Mouse (Mus musculus): ENCODE data around the gene Ighmbp2. TPM values are rescaled to one million over a fixed set of nuclear protein-coding genes. Genes with fewer than 3 reads are reported as not detected.
A peak's percentile ranks its signal among the peaks of the same experiment; 100 is the strongest.

The Ighmbp2 gene
- polyA plus RNA-seq, 1 experiment from 2014 or later = 1.8 TPM

DNA sequence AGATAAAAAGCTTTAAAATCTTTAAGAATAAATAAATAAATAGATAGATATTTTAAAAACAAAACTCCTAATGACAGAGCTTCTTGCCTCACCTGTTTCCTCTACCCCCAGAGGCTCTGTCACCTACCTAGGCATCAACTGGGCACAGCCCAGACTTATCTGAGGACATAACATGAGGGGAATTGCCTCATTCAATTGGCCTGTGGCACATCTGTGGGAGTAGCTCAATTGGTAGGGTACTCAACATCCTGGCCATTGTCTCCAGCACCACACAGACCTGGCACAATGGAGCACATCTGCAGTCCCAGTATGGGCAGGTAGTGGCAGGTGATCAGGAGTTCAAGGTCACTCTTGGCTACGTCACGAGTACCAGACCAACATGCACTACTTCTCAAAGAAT lies 36.5 kb upstream of the Ighmbp2 start:
- H3K4me1 ChIP-seq (ENCODE audit: insufficient read depth) = peaks cover 34% of the 10 kb centered on the region
- no peak overlapping the region for H3K4me2 ChIP-seq (ENCODE audit: low read depth, low read length)
- no peak overlapping the region for H3K4me3 ChIP-seq (ENCODE audit: low read depth, low read length)
- 60% methylated on average over 2 of the region's 2 CpGs for WGBS (ENCODE audit: insufficient replicate concordance)
- peak overlapping the region; percentile 90 for H3K27ac ChIP-seq (ENCODE audit: low read depth)
- no peak overlapping the region for H3K9ac ChIP-seq (replicated peaks)
- TF ChIP-seq EP300 (IDR thresholded peaks at IDR 0.05; ENCODE audit: low read depth) = no peak
- TF ChIP-seq CTCF (IDR thresholded peaks at IDR 0.05; ENCODE audit: low read depth) = no peak
- ATAC-seq (no peak), DNase-seq (no peak)
- no peaks in the 10 kb centered on the region for H3K9me3 ChIP-seq (ENCODE audit: low read length)
- no peaks in the 10 kb centered on the region for H3K27me3 ChIP-seq (ENCODE audit: insufficient read depth, low read length)
- H3K36me3 ChIP-seq (replicated peaks; ENCODE audit: insufficient read depth, low read length) = no peaks in the 10 kb centered on the region

GRCm38 (mm10) chr19:3307175-3307949 lies 24.5 kb upstream of the Ighmbp2 start:
- TF ChIP-seq CTCF (IDR thresholded peaks at IDR 0.05; ENCODE audit: low read depth) = no peak
- TF ChIP-seq EP300 (IDR thresholded peaks at IDR 0.05; ENCODE audit: low read depth) = no peak
- Histone ChIP-seq H3K9me3 (ENCODE audit: low read length) (no peaks in the 10 kb centered on the region), H3K9ac (replicated peaks) (no peak overlapping the region), H3K4me3 (ENCODE audit: low read depth, low read length) (no peak overlapping the region), H3K27ac (ENCODE audit: low read depth) (no peak overlapping the region), H3K36me3 (replicated peaks; ENCODE audit: insufficient read depth, low read length) (no peaks in the 10 kb centered on the region), H3K4me2 (ENCODE audit: low read depth, low read length) (no peak overlapping the region), H3K27me3 (ENCODE audit: insufficient read depth, low read length) (no peaks in the 10 kb centered on the region), H3K4me1 (ENCODE audit: insufficient read depth) (no peaks in the 10 kb centered on the region)
- no peak for DNase-seq
- WGBS (ENCODE audit: insufficient replicate concordance) = 64% methylated on average over 16 of the region's 16 CpGs
- no peak for ATAC-seq

GRCm38 (mm10) chr19:3304017-3304416 lies 21.2 kb upstream of the Ighmbp2 start:
- ATAC-seq (no peak), DNase-seq (no peak)
- Histone ChIP-seq H3K36me3 (replicated peaks; ENCODE audit: insufficient read depth, low read length) (no peaks in the 10 kb centered on the region), H3K9ac (replicated peaks) (no peak overlapping the region), H3K4me2 (ENCODE audit: low read depth, low read length) (no peak overlapping the region), H3K27ac (ENCODE audit: low read depth) (no peak overlapping the region), H3K4me3 (ENCODE audit: low read depth, low read length) (no peak overlapping the region), H3K27me3 (ENCODE audit: insufficient read depth, low read length) (no peaks in the 10 kb centered on the region), H3K4me1 (ENCODE audit: insufficient read depth) (no peaks in the 10 kb centered on the region), H3K9me3 (ENCODE audit: low read length) (no peaks in the 10 kb centered on the region)
- TF ChIP-seq CTCF (IDR thresholded peaks at IDR 0.05; ENCODE audit: low read depth) (no peak), EP300 (IDR thresholded peaks at IDR 0.05; ENCODE audit: low read depth) (no peak)
- WGBS (ENCODE audit: insufficient replicate concordance) = 53% methylated on average over 4 of the region's 4 CpGs

GRCm38 (mm10) chr19:3297775-3298174 lies 15.0 kb upstream of the Ighmbp2 start:
- TF ChIP-seq EP300 (IDR thresholded peaks at IDR 0.05; ENCODE audit: low read depth) = no peak
- no peak for TF ChIP-seq CTCF (IDR thresholded peaks at IDR 0.05; ENCODE audit: low read depth)
- DNase-seq (no peak), ATAC-seq (no peak)
- WGBS (ENCODE audit: insufficient replicate concordance) = 74% methylated on average over 7 of the region's 7 CpGs
- no peaks in the 10 kb centered on the region for H3K27me3 ChIP-seq (ENCODE audit: insufficient read depth, low read length)
- H3K4me3 ChIP-seq (ENCODE audit: low read depth, low read length) = no peak overlapping the region
- H3K9ac ChIP-seq (replicated peaks) = no peak overlapping the region
- H3K36me3 ChIP-seq (replicated peaks; ENCODE audit: insufficient read depth, low read length) = no peaks in the 10 kb centered on the region; the same call in 1 of the 2 replicates
- H3K4me2 ChIP-seq (ENCODE audit: low read depth, low read length) = no peak overlapping the region
- no peaks in the 10 kb centered on the region for H3K9me3 ChIP-seq (ENCODE audit: low read length)
- no peaks in the 10 kb centered on the region for H3K4me1 ChIP-seq (ENCODE audit: insufficient read depth)
- H3K27ac ChIP-seq (ENCODE audit: low read depth) = no peak overlapping the region

DNA sequence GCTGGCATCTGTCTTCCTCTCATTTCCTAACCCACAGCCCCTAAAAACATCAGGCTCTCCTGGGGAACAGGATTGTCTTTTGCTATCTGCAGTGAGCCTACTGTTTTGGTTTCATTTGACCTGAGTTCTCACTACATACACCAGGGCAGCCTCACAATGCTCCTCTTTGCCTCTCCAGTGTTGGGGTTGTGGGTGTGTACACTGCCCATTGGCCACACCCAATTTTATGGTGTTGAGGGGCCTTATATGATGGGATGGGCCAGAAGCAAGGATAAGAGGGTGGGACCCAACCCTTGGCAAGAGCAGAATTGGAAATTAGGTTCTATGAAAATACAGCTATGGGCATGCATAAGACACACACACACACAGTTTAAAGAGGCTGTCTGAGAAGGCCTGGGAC lies 14.2 kb upstream of the Ighmbp2 start:
- H3K27ac ChIP-seq (ENCODE audit: low read depth) = no peak overlapping the region
- no peaks in the 10 kb centered on the region; the same call in 1 of the 2 replicates for H3K36me3 ChIP-seq (replicated peaks; ENCODE audit: insufficient read depth, low read length)
- TF ChIP-seq EP300 (IDR thresholded peaks at IDR 0.05; ENCODE audit: low read depth) (no peak), CTCF (IDR thresholded peaks at IDR 0.05; ENCODE audit: low read depth) (no peak)
- H3K4me1 ChIP-seq (ENCODE audit: insufficient read depth) = no peaks in the 10 kb centered on the region
- no peak overlapping the region for H3K4me3 ChIP-seq (ENCODE audit: low read depth, low read length)
- no peaks in the 10 kb centered on the region for H3K9me3 ChIP-seq (ENCODE audit: low read length)
- H3K9ac ChIP-seq (replicated peaks) = no peak overlapping the region
- H3K27me3 ChIP-seq (ENCODE audit: insufficient read depth, low read length) = no peaks in the 10 kb centered on the region
- ATAC-seq (no peak), DNase-seq (no peak)
- no peak overlapping the region for H3K4me2 ChIP-seq (ENCODE audit: low read depth, low read length)

DNA sequence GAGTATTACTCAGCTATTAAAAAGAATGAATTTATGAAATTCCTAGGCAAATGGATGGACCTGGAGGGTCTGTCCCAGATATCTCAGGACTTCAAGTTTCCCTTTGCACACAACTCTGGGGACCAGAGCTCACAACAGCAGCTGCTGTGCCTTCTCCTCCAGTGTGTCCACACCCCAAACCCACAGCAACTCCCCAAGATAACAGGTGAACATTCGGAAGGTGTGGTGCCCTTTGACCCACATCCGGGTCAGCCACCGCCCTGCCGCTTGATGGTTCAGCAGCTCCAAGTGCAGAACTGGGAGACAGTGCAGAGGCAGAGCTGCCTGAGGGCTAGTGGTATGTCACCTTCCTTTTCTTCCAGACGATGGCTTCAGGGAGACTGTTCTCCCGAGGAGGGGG lies 12.4 kb upstream of the Ighmbp2 start:
- H3K9ac ChIP-seq (replicated peaks) = no peak overlapping the region
- no peaks in the 10 kb centered on the region for H3K27me3 ChIP-seq (ENCODE audit: insufficient read depth, low read length)
- DNase-seq = no peak
- TF ChIP-seq EP300 (IDR thresholded peaks at IDR 0.05; ENCODE audit: low read depth) (no peak), CTCF (IDR thresholded peaks at IDR 0.05; ENCODE audit: low read depth) (no peak)
- H3K27ac ChIP-seq (ENCODE audit: low read depth) = no peak overlapping the region
- 66% methylated on average over 6 of the region's 6 CpGs for WGBS (ENCODE audit: insufficient replicate concordance)
- no peak overlapping the region for H3K4me3 ChIP-seq (ENCODE audit: low read depth, low read length)
- no peak overlapping the region for H3K4me2 ChIP-seq (ENCODE audit: low read depth, low read length)
- no peaks in the 10 kb centered on the region for H3K9me3 ChIP-seq (ENCODE audit: low read length)
- ATAC-seq = no peak
- no peaks in the 10 kb centered on the region for H3K4me1 ChIP-seq (ENCODE audit: insufficient read depth)
- peaks cover 12% of the 10 kb centered on the region for H3K36me3 ChIP-seq (replicated peaks; ENCODE audit: insufficient read depth, low read length)
